Mouse (Mus musculus) myocyte (in vitro differentiated cells): Measurements from ENCODE around the gene Gm20422.

Experiments used
- MAX ChIP-seq: IDR thresholded peaks from one replicate; pipeline ENCODE4 v1.6.1; 2011; ENCODE audit warnings: low read depth, mild to moderate bottlenecking, control low read depth
- MYOD1 ChIP-seq, 3 experiments: IDR thresholded peaks; one replicate each; pipeline ENCODE4 v1.6.1; 2011; ENCODE audit warnings: control low read depth in 2 of 3, low read depth in 2 of 3, mild to moderate bottlenecking in 2 of 3, moderate library complexity in 1 of 3; ENCODE audit not compliant: insufficient read length in 2 of 3, control insufficient read depth in 1 of 3
- POLR2A ChIP-seq: IDR thresholded peaks from one replicate; pipeline ENCODE4 v1.6.1; 2011; ENCODE audit warnings: low read depth, mild to moderate bottlenecking, control low read depth, moderate library complexity; ENCODE audit not compliant: insufficient read length
- POLR2AphosphoS2 ChIP-seq: IDR thresholded peaks from one replicate; pipeline ENCODE4 v1.6.1; 2011; ENCODE audit warnings: low read depth, control low read depth; ENCODE audit not compliant: insufficient read length
- TCF12 ChIP-seq: IDR thresholded peaks from one replicate; pipeline ENCODE4 v1.6.1; 2011; ENCODE audit warnings: mild to moderate bottlenecking, control low read depth; ENCODE audit not compliant: poor library complexity, insufficient read depth, severe bottlenecking

DNA sequence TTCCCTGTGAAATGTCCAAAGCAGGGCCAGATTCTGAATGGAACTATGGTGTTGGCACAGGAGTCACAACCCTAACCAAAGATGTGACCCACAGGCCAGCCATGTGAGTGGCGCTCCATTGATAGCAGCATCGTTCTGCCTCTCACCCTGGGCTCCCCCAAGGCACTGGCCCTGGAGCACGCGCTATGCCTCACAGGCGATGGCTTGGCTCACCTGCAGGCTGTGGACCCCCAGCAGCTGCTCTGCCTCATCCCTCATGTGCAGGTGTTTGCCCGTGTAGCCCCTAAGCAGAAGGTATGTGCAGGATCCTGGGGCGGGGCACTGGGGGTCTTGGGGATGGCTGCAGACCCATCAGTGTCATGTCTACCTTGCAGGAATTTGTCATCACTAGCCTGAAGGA, 28.7 kb upstream of the Gm20422 start:
- no peak for TF ChIP-seq MAX
- no peak for TF ChIP-seq POLR2A
- no peak for TF ChIP-seq MYOD1 (IDR thresholded peaks at IDR 0.05; ENCODE audit: control insufficient read depth in 1 of 3, insufficient read length in 2 of 3, low read depth in 2 of 3)
- peak; percentile 37 for TF ChIP-seq POLR2AphosphoS2
- no peak for TF ChIP-seq TCF12
